ENCODE assay signal across 1 mouse cellular context in the genomic region with DNA sequence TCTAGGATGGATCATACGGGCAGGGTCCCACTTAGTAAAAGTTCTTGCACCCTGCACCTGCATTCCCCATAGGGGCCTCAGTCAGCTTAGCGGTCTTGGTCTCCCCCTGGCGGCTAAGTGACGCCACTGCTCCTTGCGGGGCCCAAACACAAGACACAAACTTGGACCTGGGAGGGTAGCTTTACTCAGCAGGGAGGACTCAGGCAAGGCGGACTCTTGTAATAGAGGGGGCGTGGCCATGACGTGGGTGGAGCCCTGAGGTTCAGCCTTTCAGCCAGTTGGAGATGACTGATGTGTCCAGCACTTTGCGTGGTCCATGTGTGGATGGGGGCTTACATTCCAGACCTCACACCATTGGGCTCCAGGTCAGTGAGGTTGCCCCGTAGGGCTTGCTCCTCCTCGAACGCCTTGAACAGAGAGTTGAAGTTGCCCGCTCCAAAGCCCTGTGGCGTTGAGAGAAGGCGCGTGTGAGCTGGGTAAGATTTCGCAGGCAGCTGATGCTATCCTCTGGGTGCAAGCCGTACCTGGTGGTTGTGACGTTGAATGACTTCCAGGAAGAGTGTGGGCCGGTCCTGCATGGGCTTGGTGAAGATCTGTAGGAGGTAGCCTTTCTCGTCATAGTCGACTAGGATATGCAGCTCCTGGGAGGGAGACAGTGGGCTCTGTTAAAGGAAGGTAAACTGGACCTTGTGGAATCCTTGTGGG.
A peak's percentile ranks its signal among the peaks of the same experiment; 100 is the strongest.
TF ChIP-seq lines count a peak whose summit lies in the region.

No protein-coding gene starts in this region.

TF ChIP-seq in CH12.LX, 34 proteins besides CTCF, POLR2A, EP300 and RAD21:
- TF ChIP-seq MAFK (IDR thresholded peaks at IDR 0.05; ENCODE audit: insufficient replicate concordance, low read length) = no peak
- TF ChIP-seq ZMIZ1 (IDR thresholded peaks at IDR 0.05; ENCODE audit: low read depth, low read length) = no peak
- peak; percentile 40; the same call in 1 of the 2 replicates for TF ChIP-seq IRF4 (IDR thresholded peaks at IDR 0.05; ENCODE audit: low read depth, low read length)
- no peak for TF ChIP-seq GABPA (IDR thresholded peaks at IDR 0.05; ENCODE audit: insufficient replicate concordance, low read depth, low read length)
- TF ChIP-seq PAX5 (IDR thresholded peaks at IDR 0.05; ENCODE audit: low read length) = no peak
- TF ChIP-seq TBP (conservative IDR thresholded peaks at IDR 0.05; ENCODE audit: low read depth, low read length) = no peak
- TF ChIP-seq KAT2A (IDR thresholded peaks at IDR 0.05; ENCODE audit: insufficient replicate concordance, low read length) = no peak
- TF ChIP-seq ELF1 (IDR thresholded peaks at IDR 0.05; ENCODE audit: low read depth, low read length) = 0 out of 2 replicates have a peak, but pooled peaks have one; percentile 11
- peak; percentile 38; the same call in 1 of the 2 replicates for TF ChIP-seq MAZ (IDR thresholded peaks at IDR 0.05; ENCODE audit: low read depth, low read length)
- no peak for TF ChIP-seq SIN3A (IDR thresholded peaks at IDR 0.05; ENCODE audit: low read length)
- peak; percentile 97 for TF ChIP-seq SMC3 (IDR thresholded peaks at IDR 0.05; ENCODE audit: low read depth, low read length)
- no peak for TF ChIP-seq MAX (IDR thresholded peaks at IDR 0.05; ENCODE audit: low read length)
- peak; percentile 84 for TF ChIP-seq ZC3H11A (IDR thresholded peaks at IDR 0.05; ENCODE audit: low read depth, low read length)
- no peak for TF ChIP-seq E2F4 (IDR thresholded peaks at IDR 0.05; ENCODE audit: insufficient replicate concordance, low read depth, low read length)
- no peak for TF ChIP-seq CHD1 (IDR thresholded peaks at IDR 0.05; ENCODE audit: low read depth, low read length)
- peak; percentile 44; the same call in 1 of the 2 replicates for TF ChIP-seq ZNF384 (IDR thresholded peaks at IDR 0.05; ENCODE audit: low read depth, low read length)
- TF ChIP-seq CHD2 (IDR thresholded peaks at IDR 0.05; ENCODE audit: low read length) = no peak
- no peak for TF ChIP-seq USF1 (IDR thresholded peaks at IDR 0.05; ENCODE audit: low read depth, low read length)
- TF ChIP-seq RCOR1 (conservative IDR thresholded peaks at IDR 0.05; ENCODE audit: low read depth, low read length) = no peak
- TF ChIP-seq MEF2A (IDR thresholded peaks at IDR 0.05; ENCODE audit: borderline replicate concordance, low read depth, low read length) = peak; percentile 48; the same call in 1 of the 2 replicates
